Mouse (Mus musculus): ENCODE results near the gene Snx30.

DNA sequence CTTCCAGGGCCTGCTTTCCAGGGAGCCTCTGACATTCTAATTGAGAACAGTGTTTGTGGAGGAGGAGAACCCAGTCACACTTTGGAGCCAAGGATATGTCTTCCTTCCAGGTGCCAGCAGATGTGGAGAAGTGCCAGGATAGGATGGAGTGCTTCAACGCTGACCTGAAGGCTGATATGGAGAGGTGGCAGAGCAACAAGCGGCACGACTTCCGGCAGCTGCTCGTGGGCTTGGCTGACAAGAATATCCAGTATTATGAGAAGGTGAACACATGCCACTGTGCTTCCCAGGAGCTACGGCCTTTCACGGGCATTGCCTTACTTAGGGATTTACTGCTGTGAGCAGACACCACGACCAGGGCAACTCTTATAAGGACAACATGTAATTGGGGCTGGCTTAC lies 88.8 kb downstream of the Snx30 start:
- TF ChIP-seq POLR2A (IDR thresholded peaks at IDR 0.05; ENCODE audit: control insufficient read depth in 1 of 2, insufficient read depth in 1 of 2, low read depth in 1 of 2, low read length in 2 of 2, poor library complexity in 1 of 2): no peak
- TF ChIP-seq TAL1 (IDR thresholded peaks at IDR 0.05; ENCODE audit: low read length): no peak
- TF ChIP-seq MYB (IDR thresholded peaks at IDR 0.05; ENCODE audit: low read depth, low read length): no peak
- TF ChIP-seq MXI1 (IDR thresholded peaks at IDR 0.05; ENCODE audit: low read depth, low read length): no peak
- TF ChIP-seq ZC3H11A (IDR thresholded peaks at IDR 0.05; ENCODE audit: low read depth, low read length): no peak
- TF ChIP-seq GATA1 (IDR thresholded peaks at IDR 0.05; ENCODE audit: low read depth, low read length): no peak
- no peak for TF ChIP-seq MAX (IDR thresholded peaks at IDR 0.05; ENCODE audit: low read length)
- TF ChIP-seq CTCF (IDR thresholded peaks at IDR 0.05 in 2 of 3, conservative IDR thresholded peaks at IDR 0.05 in 1 of 3; ENCODE audit: control insufficient read depth in 1 of 3, insufficient read depth in 1 of 3, low read depth in 2 of 3, low read length in 3 of 3, poor library complexity in 1 of 3, severe bottlenecking in 1 of 3): no peak
- TF ChIP-seq CHD1 (IDR thresholded peaks at IDR 0.05; ENCODE audit: low read depth, low read length): no peak

Measured in MEL (cell line).